Mouse (Mus musculus): ENCODE results near the gene Palld.

- TF ChIP-seq GATA1 (IDR thresholded peaks at IDR 0.05; ENCODE audit: low read length) (no peak), TAL1 (IDR thresholded peaks at IDR 0.05; ENCODE audit: low read length) (no peak)
These were observed 190.1 kb downstream of the Palld start for GRCm38 (mm10) chr8:61712426-61712825.
